Mouse (Mus musculus): ENCODE data around the gene Cd3eap.

- no peak for TF ChIP-seq POLR2A (IDR thresholded peaks at IDR 0.05; ENCODE audit: insufficient read depth, low read length)
- no peak for TF ChIP-seq CTCF (IDR thresholded peaks at IDR 0.05; ENCODE audit: low read depth, low read length)
- TF ChIP-seq EP300 (IDR thresholded peaks at IDR 0.05; ENCODE audit: insufficient read depth, low read depth, low read length), result no peak
Observed at GRCm38 (mm10) chr7:19325262-19326199, 33.8 kb downstream of the Cd3eap start.

All from ES-Bruce4 (cell line).